Mouse (Mus musculus) ES-Bruce4 (cell line): ENCODE data around the gene Usp3. TPM values are rescaled to one million over a fixed set of nuclear protein-coding genes. Genes with fewer than 3 reads are reported as not detected.

Experiments used
- H3K27ac ChIP-seq: 2 replicates; pipeline ENCODE4 v1.5.1; 2012; ENCODE audit warnings: low read length, inconsistent platforms; ENCODE audit not compliant: insufficient read depth
- H3K27me3 ChIP-seq: 2 replicates; pipeline ENCODE4 v1.6.1; 2012; ENCODE audit warnings: mild to moderate bottlenecking, low read length, inconsistent platforms; ENCODE audit not compliant: control insufficient read depth, poor library complexity, insufficient read depth, severe bottlenecking
- H3K36me3 ChIP-seq: 2 replicates; pipeline ENCODE4 v1.6.1; 2012; ENCODE audit warnings: inconsistent platforms, mild to moderate bottlenecking, low read length, moderate library complexity; ENCODE audit not compliant: control insufficient read depth, poor library complexity, insufficient read depth, severe bottlenecking
- H3K4me1 ChIP-seq: one replicate; pipeline ENCODE4 v1.8.1; 2011; ENCODE audit warnings: low read length; ENCODE audit not compliant: control insufficient read depth, insufficient read depth
- H3K4me3 ChIP-seq: 2 replicates; pipeline ENCODE4 v1.5.1; 2011; ENCODE audit warnings: low read depth, mild to moderate bottlenecking, low read length
- H3K9ac ChIP-seq: 2 replicates; pipeline ENCODE4 v1.6.1; 2012; ENCODE audit warnings: low read depth, mild to moderate bottlenecking, inconsistent platforms; ENCODE audit not compliant: poor library complexity, severe bottlenecking
- H3K9me3 ChIP-seq: replicated peaks from 2 replicates; pipeline ENCODE4 v1.6.1; 2012; ENCODE audit warnings: mild to moderate bottlenecking, low read length, inconsistent platforms; ENCODE audit not compliant: control insufficient read depth, poor library complexity, insufficient read depth, severe bottlenecking
- CTCF ChIP-seq: IDR thresholded peaks from one replicate; pipeline ENCODE4 v1.8.1; 2011; ENCODE audit warnings: low read depth, low read length
- EP300 ChIP-seq: IDR thresholded peaks from 2 replicates; pipeline ENCODE4 v1.6.1; 2011; ENCODE audit warnings: low read depth, low read length; ENCODE audit not compliant: insufficient read depth
- POLR2A ChIP-seq: IDR thresholded peaks from one replicate; pipeline ENCODE4 v1.8.1; 2011; ENCODE audit warnings: low read length; ENCODE audit not compliant: insufficient read depth
- polyA plus RNA-seq: library from polyadenylated mRNA; stranded (reverse); fragments of >200 nt; gene quantifications from 2 replicates; pipeline ENCODE4 v1.2.4, GENCODE M21; 2011; ENCODE audit warnings: low read depth; ENCODE audit not compliant: missing spikeins, insufficient read depth, insufficient read length

The Usp3 gene
- polyA plus RNA-seq, 1 experiment = 51.5 TPM

GRCm38 (mm10) chr9:66586533-66586932, 6.4 kb downstream of the Usp3 start:
- Histone ChIP-seq H3K27me3 (peaks cover 2% of the 10 kb centered on the region; the same call in 1 of the 2 replicates), H3K9ac (no peak overlapping the region), H3K4me3 (no peak overlapping the region), H3K36me3 (no peaks in the 10 kb centered on the region; the same call in 1 of the 2 replicates), H3K9me3 (no peaks in the 10 kb centered on the region), H3K4me1 (no peaks in the 10 kb centered on the region), H3K27ac (no peak overlapping the region)
- no peak for TF ChIP-seq CTCF
- TF ChIP-seq EP300 = no peak
- TF ChIP-seq POLR2A = no peak

GRCm38 (mm10) chr9:66585191-66585590, 7.8 kb downstream of the Usp3 start:
- H3K4me3 ChIP-seq = no peak overlapping the region
- TF ChIP-seq EP300 (no peak), CTCF (no peak)
- no peak overlapping the region for H3K9ac ChIP-seq
- no peaks in the 10 kb centered on the region for H3K36me3 ChIP-seq
- H3K27me3 ChIP-seq = no peaks in the 10 kb centered on the region
- H3K9me3 ChIP-seq = no peaks in the 10 kb centered on the region
- no peak overlapping the region for H3K27ac ChIP-seq
- no peaks in the 10 kb centered on the region for H3K4me1 ChIP-seq

- no peak overlapping the region for H3K27ac ChIP-seq
- no peaks in the 10 kb centered on the region for H3K9me3 ChIP-seq
- no peaks in the 10 kb centered on the region for H3K27me3 ChIP-seq
- no peak overlapping the region for H3K9ac ChIP-seq
- H3K36me3 ChIP-seq = no peaks in the 10 kb centered on the region
- TF ChIP-seq CTCF = no peak
- TF ChIP-seq EP300 = no peak
- no peak for TF ChIP-seq POLR2A
- H3K4me1 ChIP-seq = no peaks in the 10 kb centered on the region
- no peak overlapping the region for H3K4me3 ChIP-seq
Observed at GRCm38 (mm10) chr9:66584176-66584575, 8.8 kb downstream of the Usp3 start.

GRCm38 (mm10) chr9:66583244-66583643, 9.7 kb downstream of the Usp3 start:
- Histone ChIP-seq H3K27me3 (no peaks in the 10 kb centered on the region), H3K4me3 (no peak overlapping the region), H3K4me1 (no peaks in the 10 kb centered on the region), H3K36me3 (no peaks in the 10 kb centered on the region), H3K9ac (no peak overlapping the region), H3K9me3 (no peaks in the 10 kb centered on the region), H3K27ac (no peak overlapping the region)
- TF ChIP-seq POLR2A = no peak
- no peak for TF ChIP-seq EP300
- no peak for TF ChIP-seq CTCF

- H3K9ac ChIP-seq = no peak overlapping the region
- no peaks in the 10 kb centered on the region for H3K4me1 ChIP-seq
- no peak for TF ChIP-seq CTCF
- TF ChIP-seq POLR2A = no peak
- TF ChIP-seq EP300 = no peak
- no peaks in the 10 kb centered on the region for H3K9me3 ChIP-seq
- no peak overlapping the region for H3K4me3 ChIP-seq
- H3K27me3 ChIP-seq = no peaks in the 10 kb centered on the region
- H3K36me3 ChIP-seq = no peaks in the 10 kb centered on the region
- H3K27ac ChIP-seq = no peak overlapping the region
Observed at GRCm38 (mm10) chr9:66581694-66582093, 11.2 kb downstream of the Usp3 start.

GRCm38 (mm10) chr9:66580722-66581121, 12.2 kb downstream of the Usp3 start:
- Histone ChIP-seq H3K27me3 (no peaks in the 10 kb centered on the region), H3K4me1 (no peaks in the 10 kb centered on the region), H3K9me3 (no peaks in the 10 kb centered on the region), H3K27ac (no peak overlapping the region), H3K36me3 (no peaks in the 10 kb centered on the region), H3K4me3 (no peak overlapping the region), H3K9ac (no peak overlapping the region)
- TF ChIP-seq CTCF (no peak), EP300 (no peak), POLR2A (no peak)
